Mouse (Mus musculus) central nervous system, embryonic 18 days (tissue): ENCODE measurements around the gene 4930579F01Rik. TPM values are rescaled to one million over a fixed set of nuclear protein-coding genes. Genes with fewer than 3 reads are reported as not detected.

Source experiments
- polyA plus RNA-seq: library from polyadenylated mRNA; depleted of rRNA; stranded (reverse); fragments of >200 nt; gene quantifications from 2 replicates; pipeline ENCODE4 v1.2.3, GENCODE M21; 2012; rRNA removed

4930579F01Rik gene
- 0.08 TPM in 1 of 2 replicates, not detected in the other for polyA plus RNA-seq

DNA sequence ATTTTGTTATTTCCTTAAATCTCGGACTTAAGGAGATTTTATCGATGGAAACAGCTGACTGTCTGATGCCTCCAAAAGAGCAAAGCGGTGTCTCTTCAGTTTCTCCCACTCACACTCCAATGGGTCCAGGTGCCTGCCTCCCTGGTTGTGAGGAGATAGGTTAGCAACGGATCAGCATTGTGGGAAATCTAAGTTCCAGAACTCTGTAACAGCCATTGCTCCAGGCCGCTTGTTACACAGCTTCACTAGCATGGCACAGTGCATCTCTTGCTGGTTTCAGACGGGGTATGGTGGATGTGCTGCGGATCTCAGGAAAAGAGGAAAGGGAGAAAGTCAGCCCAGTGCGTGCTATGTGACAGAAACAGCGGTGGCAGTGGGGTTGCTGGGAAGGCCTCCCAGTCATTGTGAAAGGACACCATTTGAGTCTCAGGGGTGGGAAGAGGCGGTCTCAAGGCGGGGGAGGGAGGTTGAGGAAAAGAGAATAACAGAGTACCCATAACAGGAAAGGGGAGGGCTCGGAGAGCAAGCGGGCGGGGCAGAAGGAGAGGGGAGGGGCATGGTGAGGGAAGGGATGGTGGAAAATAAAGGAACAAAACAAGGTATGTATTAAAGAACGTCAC, at the start of gene 4930579F01Rik:
Gene 4930579F01Rik, minus strand, starts transcription at position 143 of the 620 bp plus-strand sequence.

DNA sequence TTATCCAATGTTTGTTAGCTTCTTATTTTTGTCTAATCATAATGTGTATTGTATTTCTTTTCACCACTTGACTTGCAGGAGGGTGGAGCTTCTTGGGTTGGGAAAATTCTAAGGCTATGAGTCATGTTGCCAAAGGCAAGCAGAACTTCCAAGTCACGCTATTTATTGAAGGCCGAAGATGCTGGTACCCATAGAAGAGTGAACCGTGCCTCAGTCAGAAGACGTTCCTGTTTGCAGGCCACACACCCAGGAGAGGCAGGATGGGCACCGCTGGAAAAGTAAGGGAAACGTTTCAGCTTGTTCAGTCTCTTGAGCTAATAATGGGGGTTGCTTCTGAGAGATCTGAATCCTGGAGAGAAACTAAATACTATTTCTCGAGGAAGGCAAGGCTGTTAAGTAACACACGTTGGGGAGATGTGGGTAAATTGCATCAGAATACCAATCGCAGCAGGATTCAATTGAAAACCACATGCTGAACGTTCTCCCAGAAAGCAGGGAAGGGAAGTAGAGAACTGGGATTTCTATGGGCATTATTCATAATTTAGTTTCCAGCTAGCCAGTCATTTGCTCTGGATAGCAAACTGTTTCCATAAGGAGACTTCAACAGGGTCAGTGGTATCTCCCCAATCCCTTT, 24.1 kb upstream of the 4930579F01Rik start, which contains the start of gene Adh7:
Gene Adh7, plus strand, starts transcription at position 130 of the 634 bp plus-strand sequence.

DNA sequence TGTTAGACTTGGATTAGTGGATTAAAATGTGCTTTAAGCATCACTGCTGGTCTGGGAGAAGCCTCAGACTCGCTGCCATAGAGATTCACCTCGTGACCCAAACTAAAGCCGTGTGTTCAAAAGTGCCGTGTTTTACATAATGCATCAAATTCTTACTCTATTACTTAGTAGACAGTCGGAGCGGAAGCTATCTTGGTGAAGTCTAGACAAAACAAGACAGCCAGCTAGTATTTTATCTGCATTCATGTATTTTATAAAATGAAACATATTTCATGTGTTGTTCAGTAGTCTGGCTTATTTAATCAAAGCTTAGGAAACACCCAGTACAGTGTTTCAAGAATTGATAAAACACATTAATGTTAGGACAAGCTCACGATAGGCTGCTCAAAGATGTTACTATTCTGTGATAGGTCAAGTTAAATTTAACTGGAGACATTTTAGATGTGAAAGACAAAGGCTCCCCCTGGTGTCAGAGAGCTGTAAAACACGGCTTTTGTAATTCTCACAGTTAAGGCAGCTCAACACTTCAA, 48.9 kb downstream of the 4930579F01Rik start, which contains the start of gene Mttp:
Gene Mttp, minus strand, starts transcription at position 327 of the 530 bp plus-strand sequence.

DNA sequence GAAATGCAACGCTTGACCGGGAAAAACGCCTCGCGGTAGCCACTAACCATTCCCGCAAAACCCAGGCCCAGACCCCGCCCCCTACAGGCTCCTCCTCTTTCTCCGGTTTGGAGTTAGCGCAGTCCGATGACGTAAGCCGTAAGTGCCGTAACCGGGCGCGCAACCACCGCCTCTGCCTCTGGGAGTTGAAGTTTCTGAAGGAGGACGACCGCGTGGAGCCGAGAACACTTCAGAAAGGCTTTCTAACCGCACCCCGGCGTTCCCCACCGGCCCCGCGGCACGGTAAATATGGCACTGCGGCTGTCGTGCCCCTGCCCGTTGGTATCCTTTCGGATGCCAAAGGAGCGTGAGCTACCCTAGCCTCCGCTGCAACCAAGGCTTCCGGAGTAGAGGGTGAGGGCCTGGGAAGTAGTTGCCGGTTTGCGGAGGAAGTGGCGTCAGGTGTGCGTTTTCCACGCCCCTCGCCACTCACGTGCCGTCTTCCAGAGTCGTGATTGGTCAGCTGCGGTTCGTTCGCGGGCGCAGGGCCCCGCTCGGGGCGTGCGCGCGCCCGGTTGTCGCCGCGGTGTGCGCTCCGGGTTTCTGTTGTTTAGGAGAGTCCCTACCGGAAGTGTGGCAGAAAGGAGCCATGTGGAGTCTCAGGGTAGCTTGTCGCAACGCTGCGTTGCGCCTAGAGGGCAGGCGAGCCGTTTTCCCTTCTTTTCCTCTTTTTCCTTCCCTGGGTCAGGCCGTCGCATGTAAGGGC, 50.1 kb downstream of the 4930579F01Rik start, which contains the start of gene Trmt10a:
Gene Trmt10a, plus strand, starts transcription at position 134 of the 745 bp plus-strand sequence.

Other genes with a start within 250 kb of the 4930579F01Rik start
- gene Dapp1, start 212.3 kb downstream of the 4930579F01Rik start, polyA plus RNA-seq, result 2.8 TPM in 2 replicates
- 0.36 and 0.51 TPM in 2 replicates for gene 1110002E22Rik, start 128.8 kb downstream of the 4930579F01Rik start, polyA plus RNA-seq
- gene Gm5105, start 126.4 kb downstream of the 4930579F01Rik start, polyA plus RNA-seq, result 0.14 and 0.19 TPM in 2 replicates
- 7.7 TPM in 2 replicates for gene Trmt10a, start 50.4 kb downstream of the 4930579F01Rik start, polyA plus RNA-seq
- 4.9 and 5.8 TPM in 2 replicates for gene Mttp, start 48.9 kb downstream of the 4930579F01Rik start, polyA plus RNA-seq
- gene Adh7, start 23.9 kb upstream of the 4930579F01Rik start, polyA plus RNA-seq, result 0.57 and 1.1 TPM in 2 replicates
- gene Adh1, start 67.2 kb upstream of the 4930579F01Rik start, polyA plus RNA-seq, result 0.98 and 1.2 TPM in 2 replicates
- not detected in 2 replicates for gene Adh6a, start 119.5 kb upstream of the 4930579F01Rik start, polyA plus RNA-seq
- gene Adh6b, start 147.9 kb upstream of the 4930579F01Rik start, polyA plus RNA-seq, result 0.08 and 0.11 TPM in 2 replicates
- not detected in 2 replicates for gene Adh4, start 221.6 kb upstream of the 4930579F01Rik start, polyA plus RNA-seq
- gene Adh5, start 249.3 kb upstream of the 4930579F01Rik start, polyA plus RNA-seq, result 139 and 145 TPM in 2 replicates